In genomic region chr10:129010288-129010841, GRCm38 (mm10) we compare ENCODE assay signal across 29 mouse cellular contexts. TPM values are rescaled to one million over a fixed set of nuclear protein-coding genes. Genes with fewer than 3 reads are reported as not detected.
"Had no signal": no experiment of that assay in that cellular context is flagged by ENCODE, and none has a peak within 500 bp of the region (broad histone marks: within the 10 kb centered on the region; RNA-seq: fewer than 3 reads in every experiment).

Gene Olfr763, plus strand, starts transcription at chr10:129010791.

- H3K36me3 ChIP-seq: lung, embryonic 15.5 days; midbrain, embryonic 13.5 days; midbrain, embryonic 15.5 days; neural tube, embryonic 13.5 days; neural tube, embryonic 15.5 days had no signal

- H3K4me1 ChIP-seq: lung, embryonic 15.5 days; midbrain, embryonic 13.5 days; midbrain, embryonic 15.5 days; neural tube, embryonic 13.5 days; neural tube, embryonic 15.5 days had no signal

- H3K9ac ChIP-seq: liver, postnatal 0 days; lung, embryonic 15.5 days; midbrain, embryonic 13.5 days; midbrain, embryonic 15.5 days; neural tube, embryonic 13.5 days; neural tube, embryonic 15.5 days had no signal

- DNase-seq: liver, postnatal 0 days; lung, adult 2 months; lung, postnatal 14 days; lung, postnatal 36 days; retina, postnatal 1 day; right cerebral cortex, adult 18-20 months; right cerebral cortex, postnatal 25 days; right cerebral cortex, postnatal 4 days; spleen, adult 18-20 months; thymus, adult 18-20 months; thymus, postnatal 14 days; thymus, postnatal 36 days had no signal

- H3K27ac ChIP-seq: lung, embryonic 15.5 days; macrophage; midbrain, embryonic 13.5 days; midbrain, embryonic 15.5 days; neural tube, embryonic 13.5 days; neural tube, embryonic 15.5 days had no signal

- H3K4me3 ChIP-seq: lung, embryonic 15.5 days; midbrain, embryonic 13.5 days; midbrain, embryonic 15.5 days; myocyte; neural tube, embryonic 13.5 days; neural tube, embryonic 15.5 days had no signal

- H3K27me3 ChIP-seq: lung, embryonic 15.5 days; megakaryocyte, embryonic 14.5 days; midbrain, embryonic 13.5 days; midbrain, embryonic 15.5 days; neural tube, embryonic 13.5 days; neural tube, embryonic 15.5 days had no signal

- ATAC-seq: liver, postnatal 0 days; lung, postnatal 0 days; midbrain, embryonic 13.5 days; midbrain, embryonic 15.5 days had no signal

- H3K9me3 ChIP-seq: lung, embryonic 15.5 days; midbrain, embryonic 13.5 days; midbrain, embryonic 15.5 days; neural tube, embryonic 15.5 days had no signal

RNA-seq across cellular contexts. Expression of gene Olfr763, which starts in this region (rescaled TPM):
- total RNA-seq: megakaryocyte progenitor cell, adult 5-6 weeks; midbrain, postnatal 0 days had no signal
- polyA plus RNA-seq: liver, postnatal 0 days; lung, adult 2 months; lung, embryonic 15.5 days; lung, postnatal 0 days; macrophage; midbrain, embryonic 11.5 days; midbrain, embryonic 13.5 days; midbrain, embryonic 15.5 days; midbrain, postnatal 0 days; neural tube, embryonic 11.5 days; neural tube, embryonic 13.5 days; neural tube, embryonic 15.5 days; small intestine, adult 2 months; stomach, embryonic 14.5 days; stomach, embryonic 16.5 days; thymus, postnatal 0 days had no signal
